Mouse (Mus musculus) forebrain, embryonic 16.5 days (tissue): Measurements from ENCODE around the gene Lrrc36. TPM values are rescaled to one million over a fixed set of nuclear protein-coding genes. Genes with fewer than 3 reads are reported as not detected.

Source experiments
- ATAC-seq: fragments of 200-750 bp; cut with Nextera tagmentation; 2 replicates; pipeline ENCODE4 v1.8.0; 2017; ENCODE audit warnings: mild to moderate bottlenecking, moderate library complexity
- H3K27ac ChIP-seq: fragments of 300-500 bp; sonication (generic); 2 replicates; pipeline ENCODE4 v1.5.1; 2014; ENCODE audit warnings: low read length, control low read depth
- H3K27me3 ChIP-seq: fragments of 300-500 bp; sonication (generic); replicated peaks from 2 replicates; pipeline ENCODE4 v1.6.1; 2014; ENCODE audit warnings: low read length; ENCODE audit not compliant: control insufficient read depth, insufficient read depth
- H3K36me3 ChIP-seq: fragments of 300-500 bp; sonication (generic); 2 replicates; pipeline ENCODE4 v1.6.1; 2014; ENCODE audit not compliant: control insufficient read depth, insufficient read depth
- H3K4me1 ChIP-seq: fragments of 300-500 bp; sonication (generic); replicated peaks from 2 replicates; pipeline ENCODE4 v1.6.1; 2014; ENCODE audit warnings: low read length; ENCODE audit not compliant: control insufficient read depth, insufficient read depth
- H3K4me2 ChIP-seq: fragments of 300-500 bp; sonication (generic); 2 replicates; pipeline ENCODE4 v1.6.1; 2014; ENCODE audit warnings: mild to moderate bottlenecking, low read length, control low read depth
- H3K4me3 ChIP-seq: fragments of 300-500 bp; sonication (generic); replicated peaks from 2 replicates; pipeline ENCODE4 v1.5.1; 2014; ENCODE audit warnings: mild to moderate bottlenecking, low read length, control low read depth
- H3K9ac ChIP-seq: fragments of 300-500 bp; sonication (generic); replicated peaks from 2 replicates; pipeline ENCODE4 v1.6.1; 2014; ENCODE audit warnings: low read depth, low read length, control low read depth
- H3K9me3 ChIP-seq: fragments of 300-500 bp; sonication (generic); 2 replicates; pipeline ENCODE4 v1.6.1; 2016; ENCODE audit warnings: low read length; ENCODE audit not compliant: control insufficient read depth
- WGBS: fragments of 180-500 bp; shearing (Covaris S2); extraction: QIAGEN DNeasy Blood & Tissue Kit; methylation state at CpG from one replicate; pipeline ENCODE4 v1.1.7; 2014; 5-methylcytosine and 5-hydroxymethylcytosine counted together
- polyA plus RNA-seq: library from polyadenylated mRNA; unstranded; fragments of >200 nt; fragmentation: Nextera tagmentation; extraction: Ambion mirVana; gene quantifications from 2 replicates; pipeline ENCODE4 v1.2.1, GENCODE M21; 2015

Lrrc36 gene
- polyA plus RNA-seq, 1 experiment from 2014 or later = 0.37 TPM

- 40% methylated on average over 5 of the region's 5 CpGs for WGBS
- Histone ChIP-seq H3K36me3 (no peaks in the 10 kb centered on the region), H3K27me3 (no peaks in the 10 kb centered on the region), H3K4me1 (no peaks in the 10 kb centered on the region; the same call in 1 of the 2 replicates), H3K27ac (no peak overlapping the region), H3K9me3 (no peaks in the 10 kb centered on the region), H3K9ac (no peak overlapping the region), H3K4me3 (no peak overlapping the region), H3K4me2 (no peak overlapping the region)
- ATAC-seq = no peak
Observed at GRCm38 (mm10) chr8:105438865-105439264, 25.5 kb downstream of the Lrrc36 start.

GRCm38 (mm10) chr8:105441433-105441832 is 28.1 kb downstream of the Lrrc36 start:
- Histone ChIP-seq H3K4me1 (peaks cover 9% of the 10 kb centered on the region), H3K9ac (no peak overlapping the region), H3K27ac (no peak overlapping the region), H3K4me2 (no peak overlapping the region), H3K4me3 (no peak overlapping the region), H3K27me3 (no peaks in the 10 kb centered on the region), H3K36me3 (no peaks in the 10 kb centered on the region), H3K9me3 (no peaks in the 10 kb centered on the region)
- 10% methylated on average over 6 of the region's 6 CpGs for WGBS
- ATAC-seq = no peak

- Histone ChIP-seq H3K27ac (no peak overlapping the region), H3K4me1 (peaks cover 9% of the 10 kb centered on the region), H3K9me3 (no peaks in the 10 kb centered on the region), H3K27me3 (no peaks in the 10 kb centered on the region), H3K9ac (no peak overlapping the region), H3K4me2 (no peak overlapping the region), H3K4me3 (no peak overlapping the region), H3K36me3 (no peaks in the 10 kb centered on the region)
- ATAC-seq = no peak
- 77% methylated on average over 5 of the region's 5 CpGs for WGBS
Observed at GRCm38 (mm10) chr8:105442661-105443060, 29.3 kb downstream of the Lrrc36 start.

- peak overlapping the region; percentile 34 for H3K4me2 ChIP-seq
- H3K4me3 ChIP-seq = no peak overlapping the region
- no peaks in the 10 kb centered on the region for H3K9me3 ChIP-seq
- H3K27me3 ChIP-seq = no peaks in the 10 kb centered on the region
- H3K27ac ChIP-seq = no peak overlapping the region
- no peaks in the 10 kb centered on the region for H3K36me3 ChIP-seq
- ATAC-seq = peak; percentile 63
- no peak overlapping the region for H3K9ac ChIP-seq
- 17% methylated on average over 11 of the region's 11 CpGs for WGBS
- peaks cover 9% of the 10 kb centered on the region for H3K4me1 ChIP-seq
Observed at GRCm38 (mm10) chr8:105445296-105446126, 32.1 kb downstream of the Lrrc36 start.

- no peak overlapping the region for H3K4me3 ChIP-seq
- H3K36me3 ChIP-seq = no peaks in the 10 kb centered on the region
- H3K4me2 ChIP-seq = peak overlapping the region; percentile 34
- H3K27me3 ChIP-seq = no peaks in the 10 kb centered on the region
- no peak overlapping the region for H3K9ac ChIP-seq
- no peak for ATAC-seq
- WGBS = 8% methylated on average over 4 of the region's 4 CpGs
- H3K9me3 ChIP-seq = no peaks in the 10 kb centered on the region
- H3K27ac ChIP-seq = no peak overlapping the region
- H3K4me1 ChIP-seq = peaks cover 9% of the 10 kb centered on the region
Observed at GRCm38 (mm10) chr8:105446127-105446552, 32.8 kb downstream of the Lrrc36 start.

- H3K9ac ChIP-seq = no peak overlapping the region
- H3K36me3 ChIP-seq = no peaks in the 10 kb centered on the region
- no peak for ATAC-seq
- no peak overlapping the region for H3K4me2 ChIP-seq
- peaks cover 18% of the 10 kb centered on the region for H3K4me1 ChIP-seq
- no peak overlapping the region for H3K4me3 ChIP-seq
- 95% methylated on average over 3 of the region's 3 CpGs for WGBS
- no peaks in the 10 kb centered on the region for H3K27me3 ChIP-seq
- H3K27ac ChIP-seq = no peak overlapping the region
- H3K9me3 ChIP-seq = no peaks in the 10 kb centered on the region
Observed at GRCm38 (mm10) chr8:105448188-105448587, 34.8 kb downstream of the Lrrc36 start.

- Histone ChIP-seq H3K27me3 (no peaks in the 10 kb centered on the region), H3K4me3 (no peak overlapping the region), H3K36me3 (no peaks in the 10 kb centered on the region), H3K4me1 (peaks cover 18% of the 10 kb centered on the region), H3K4me2 (no peak overlapping the region), H3K9me3 (no peaks in the 10 kb centered on the region), H3K9ac (no peak overlapping the region), H3K27ac (no peak overlapping the region)
- 90% methylated on average over 5 of the region's 5 CpGs for WGBS
- no peak for ATAC-seq
Observed at GRCm38 (mm10) chr8:105448596-105448995, 35.2 kb downstream of the Lrrc36 start.

- Histone ChIP-seq H3K4me3 (no peak overlapping the region), H3K9ac (no peak overlapping the region), H3K27ac (no peak overlapping the region), H3K4me2 (no peak overlapping the region), H3K4me1 (peaks cover 12% of the 10 kb centered on the region), H3K36me3 (no peaks in the 10 kb centered on the region), H3K9me3 (no peaks in the 10 kb centered on the region), H3K27me3 (no peaks in the 10 kb centered on the region)
- WGBS = 18% methylated on average over 1 of the region's 1 CpGs
- ATAC-seq = no peak
Observed at GRCm38 (mm10) chr8:105450977-105451376, 37.6 kb downstream of the Lrrc36 start.

- H3K9me3 ChIP-seq = no peaks in the 10 kb centered on the region
- H3K4me1 ChIP-seq = peaks cover 9% of the 10 kb centered on the region
- 43% methylated on average over 15 of the region's 15 CpGs for WGBS
- no peaks in the 10 kb centered on the region for H3K27me3 ChIP-seq
- H3K36me3 ChIP-seq = no peaks in the 10 kb centered on the region
- no peak overlapping the region for H3K27ac ChIP-seq
- no peak overlapping the region for H3K9ac ChIP-seq
- H3K4me2 ChIP-seq = no peak overlapping the region
- no peak for ATAC-seq
- H3K4me3 ChIP-seq = no peak overlapping the region
Observed at GRCm38 (mm10) chr8:105451903-105452603, 38.7 kb downstream of the Lrrc36 start.
